Mouse (Mus musculus): ENCODE results near the gene Sp100. TPM values are rescaled to one million over a fixed set of nuclear protein-coding genes. Genes with fewer than 3 reads are reported as not detected.

Sp100 gene
- polyA plus RNA-seq, 1 experiment from 2014 or later, result 0.17 TPM

DNA sequence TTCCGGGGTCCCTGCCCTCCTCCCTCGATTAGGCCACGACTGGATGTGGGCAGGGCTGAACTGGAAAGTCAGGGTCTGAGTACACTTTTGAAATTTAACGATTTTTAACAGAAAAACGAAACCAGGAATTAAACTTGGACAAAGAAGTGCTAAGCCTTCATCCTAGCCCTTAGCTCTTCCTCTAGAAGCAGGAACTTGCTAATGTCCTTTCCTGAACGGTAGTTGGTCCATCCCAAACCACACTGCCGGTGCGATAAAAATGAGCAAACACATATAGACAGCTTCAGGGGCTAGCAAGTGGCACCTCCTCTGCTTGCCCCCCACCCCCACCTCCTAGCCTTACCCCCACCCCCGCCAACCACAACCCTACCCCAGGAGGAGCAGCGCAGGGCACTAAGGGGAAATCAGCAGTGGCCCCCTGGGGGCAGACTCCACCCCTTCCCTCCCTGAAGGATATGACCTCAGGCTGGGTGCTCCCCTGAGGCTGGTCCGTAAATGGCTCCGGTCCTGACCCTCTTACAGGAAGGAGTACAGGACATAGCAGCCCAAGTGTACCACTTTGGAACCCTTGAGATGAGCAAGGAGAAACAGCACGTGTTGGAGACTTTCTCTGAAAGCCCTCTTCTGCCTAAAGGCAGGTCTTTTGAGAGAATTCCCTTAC lies 85.8 kb downstream of the Sp100 start:
- Histone ChIP-seq H3K9ac (ENCODE audit: low read length) (no peak overlapping the region; the same call in 1 of the 2 replicates), H3K4me1 (ENCODE audit: control insufficient read depth, insufficient read depth, low read length) (no peaks in the 10 kb centered on the region), H3K27me3 (ENCODE audit: control insufficient read depth, insufficient read depth, low read length) (no peaks in the 10 kb centered on the region), H3K4me3 (ENCODE audit: low read depth, low read length) (no peak overlapping the region), H3K4me2 (ENCODE audit: low read depth, severe bottlenecking) (no peak overlapping the region), H3K27ac (replicated peaks; ENCODE audit: low read depth, low read length) (no peak overlapping the region), H3K36me3 (ENCODE audit: control insufficient read depth, insufficient read depth, low read length) (no peaks in the 10 kb centered on the region), H3K9me3 (ENCODE audit: control insufficient read depth, low read length) (no peaks in the 10 kb centered on the region)
- ATAC-seq (ENCODE audit: insufficient number of reproducible peaks, low FRiP score, low TSS enrichment, low read depth), result no peak
- 76% methylated on average over 13 of the region's 13 CpGs for WGBS
- DNase-seq (ENCODE audit: low spot score), result no peak

GRCm38 (mm10) chr1:85736355-85737184 lies 86.8 kb downstream of the Sp100 start:
- H3K9ac ChIP-seq (ENCODE audit: low read length), result peak overlapping the region; percentile 56; the same call in 1 of the 2 replicates
- H3K27me3 ChIP-seq (ENCODE audit: control insufficient read depth, insufficient read depth, low read length), result no peaks in the 10 kb centered on the region
- 39% methylated on average over 18 of the region's 18 CpGs for WGBS
- H3K4me2 ChIP-seq (ENCODE audit: low read depth, severe bottlenecking), result peak overlapping the region; percentile 33
- no peaks in the 10 kb centered on the region for H3K9me3 ChIP-seq (ENCODE audit: control insufficient read depth, low read length)
- no peaks in the 10 kb centered on the region for H3K36me3 ChIP-seq (ENCODE audit: control insufficient read depth, insufficient read depth, low read length)
- H3K4me1 ChIP-seq (ENCODE audit: control insufficient read depth, insufficient read depth, low read length), result no peaks in the 10 kb centered on the region
- H3K4me3 ChIP-seq (ENCODE audit: low read depth, low read length), result no peak overlapping the region
- no peak for ATAC-seq (ENCODE audit: insufficient number of reproducible peaks, low FRiP score, low TSS enrichment, low read depth)
- no peak overlapping the region for H3K27ac ChIP-seq (replicated peaks; ENCODE audit: low read depth, low read length)
- DNase-seq (ENCODE audit: low spot score), result peak; percentile 73

DNA sequence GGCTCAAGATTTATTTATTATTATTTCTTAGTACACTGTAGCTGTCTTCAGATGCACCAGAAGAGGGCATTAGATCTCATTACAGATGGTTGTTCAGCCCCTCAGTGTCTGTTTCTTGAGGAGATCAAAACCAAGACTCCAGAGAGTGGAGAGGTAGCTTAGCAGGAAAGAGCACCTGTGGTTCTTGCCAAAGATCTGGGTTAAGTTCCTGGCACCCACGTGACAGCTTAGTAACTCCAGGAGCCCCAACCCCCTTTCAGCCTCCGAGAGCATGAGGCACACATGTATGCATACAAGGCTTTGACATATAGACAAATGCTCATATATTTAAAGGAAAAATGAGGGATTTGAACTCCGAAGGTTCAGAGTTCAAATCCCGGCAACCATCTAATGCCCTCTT lies 89.2 kb downstream of the Sp100 start:
- Histone ChIP-seq H3K9ac (ENCODE audit: low read length) (no peak overlapping the region), H3K27me3 (ENCODE audit: control insufficient read depth, insufficient read depth, low read length) (no peaks in the 10 kb centered on the region), H3K4me2 (ENCODE audit: low read depth, severe bottlenecking) (no peak overlapping the region), H3K4me1 (ENCODE audit: control insufficient read depth, insufficient read depth, low read length) (no peaks in the 10 kb centered on the region), H3K9me3 (ENCODE audit: control insufficient read depth, low read length) (no peaks in the 10 kb centered on the region), H3K4me3 (ENCODE audit: low read depth, low read length) (no peak overlapping the region), H3K27ac (replicated peaks; ENCODE audit: low read depth, low read length) (no peak overlapping the region), H3K36me3 (ENCODE audit: control insufficient read depth, insufficient read depth, low read length) (no peaks in the 10 kb centered on the region)
- ATAC-seq (ENCODE audit: insufficient number of reproducible peaks, low FRiP score, low TSS enrichment, low read depth), result no peak
- no peak for DNase-seq (ENCODE audit: low spot score)
- WGBS, result 93% methylated on average over 4 of the region's 4 CpGs

DNA sequence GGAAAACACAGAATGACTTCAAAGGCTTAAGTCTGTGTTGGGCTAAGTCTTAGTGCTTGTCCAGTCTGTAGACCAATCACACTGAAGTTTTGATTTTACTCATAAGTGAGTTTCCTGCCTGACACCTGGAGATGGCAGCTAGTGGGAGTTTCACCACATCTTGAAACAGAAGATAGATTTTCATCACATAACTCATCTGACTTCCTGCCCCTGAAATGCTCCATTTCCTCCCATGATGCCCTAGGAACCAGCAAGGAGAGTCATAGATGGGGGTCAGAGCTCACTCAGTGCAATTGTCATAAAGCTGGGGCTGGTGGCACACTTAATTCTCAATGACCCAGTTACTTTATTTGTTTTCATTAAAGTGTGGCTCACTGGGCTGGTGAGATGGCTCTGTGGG lies 90.0 kb downstream of the Sp100 start:
- no peaks in the 10 kb centered on the region for H3K27me3 ChIP-seq (ENCODE audit: control insufficient read depth, insufficient read depth, low read length)
- ATAC-seq (ENCODE audit: insufficient number of reproducible peaks, low FRiP score, low TSS enrichment, low read depth), result no peak

DNA sequence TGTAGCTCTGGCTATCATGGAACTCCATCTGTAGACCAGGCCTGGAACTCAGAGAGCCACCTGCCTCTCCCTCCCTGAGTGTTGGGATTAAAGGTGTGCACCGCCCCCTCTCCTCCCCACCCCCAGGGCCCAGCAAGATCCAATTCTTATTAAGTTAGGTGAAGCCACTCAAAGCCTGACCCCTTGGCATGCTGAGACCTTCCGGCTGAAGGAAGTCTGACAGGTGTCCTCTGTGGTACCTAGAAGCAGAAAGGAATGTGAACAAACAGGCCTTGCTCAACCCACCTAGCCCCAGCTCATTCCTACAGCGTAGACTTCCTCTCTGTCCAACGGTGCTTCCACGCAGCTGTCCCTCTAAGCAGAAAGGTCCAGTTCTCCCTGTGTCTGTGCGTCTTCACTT lies 91.1 kb downstream of the Sp100 start:
- Histone ChIP-seq H3K4me1 (ENCODE audit: control insufficient read depth, insufficient read depth, low read length) (no peaks in the 10 kb centered on the region), H3K36me3 (ENCODE audit: control insufficient read depth, insufficient read depth, low read length) (no peaks in the 10 kb centered on the region), H3K4me3 (ENCODE audit: low read depth, low read length) (no peak overlapping the region), H3K9me3 (ENCODE audit: control insufficient read depth, low read length) (no peaks in the 10 kb centered on the region), H3K27ac (replicated peaks; ENCODE audit: low read depth, low read length) (no peak overlapping the region), H3K9ac (ENCODE audit: low read length) (no peak overlapping the region), H3K27me3 (ENCODE audit: control insufficient read depth, insufficient read depth, low read length) (no peaks in the 10 kb centered on the region), H3K4me2 (ENCODE audit: low read depth, severe bottlenecking) (no peak overlapping the region)
- DNase-seq (ENCODE audit: low spot score) (no peak), ATAC-seq (ENCODE audit: insufficient number of reproducible peaks, low FRiP score, low TSS enrichment, low read depth) (no peak)
- WGBS, result 83% methylated on average over 6 of the region's 6 CpGs

More for the DNA sequence above, 90.0 kb downstream of the Sp100 start:
- H3K4me3 ChIP-seq (ENCODE audit: low read depth, low read length), result no peak overlapping the region
- DNase-seq (ENCODE audit: low spot score), result no peak
- H3K27ac ChIP-seq (replicated peaks; ENCODE audit: low read depth, low read length), result no peak overlapping the region
- no peak overlapping the region for H3K9ac ChIP-seq (ENCODE audit: low read length)
- H3K4me1 ChIP-seq (ENCODE audit: control insufficient read depth, insufficient read depth, low read length), result no peaks in the 10 kb centered on the region
- H3K9me3 ChIP-seq (ENCODE audit: control insufficient read depth, low read length), result no peaks in the 10 kb centered on the region
- H3K4me2 ChIP-seq (ENCODE audit: low read depth, severe bottlenecking), result no peak overlapping the region
- no peaks in the 10 kb centered on the region for H3K36me3 ChIP-seq (ENCODE audit: control insufficient read depth, insufficient read depth, low read length)

DNA sequence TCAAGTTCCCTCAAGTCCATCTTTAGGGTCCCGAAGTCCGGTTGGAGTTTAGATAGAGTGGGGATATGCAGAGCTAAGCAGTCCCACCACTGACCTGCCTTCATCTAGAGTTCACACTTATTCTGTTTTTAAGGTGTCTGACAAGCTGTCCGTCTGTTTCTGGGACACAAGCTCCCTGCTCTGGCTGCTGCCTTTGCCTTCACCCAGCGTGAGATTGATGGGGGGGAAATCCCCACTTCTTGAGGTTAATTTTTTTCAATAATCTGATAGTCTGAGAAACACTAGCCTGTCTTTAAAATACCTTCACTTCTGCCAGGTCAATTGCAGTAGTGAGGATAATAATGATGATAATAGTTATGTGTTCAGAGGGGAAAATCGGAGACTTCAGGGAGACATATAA lies 92.5 kb downstream of the Sp100 start:
- Histone ChIP-seq H3K4me1 (ENCODE audit: control insufficient read depth, insufficient read depth, low read length) (no peaks in the 10 kb centered on the region), H3K9me3 (ENCODE audit: control insufficient read depth, low read length) (no peaks in the 10 kb centered on the region), H3K27me3 (ENCODE audit: control insufficient read depth, insufficient read depth, low read length) (no peaks in the 10 kb centered on the region), H3K9ac (ENCODE audit: low read length) (no peak overlapping the region), H3K4me2 (ENCODE audit: low read depth, severe bottlenecking) (no peak overlapping the region), H3K27ac (replicated peaks; ENCODE audit: low read depth, low read length) (no peak overlapping the region), H3K36me3 (ENCODE audit: control insufficient read depth, insufficient read depth, low read length) (no peaks in the 10 kb centered on the region), H3K4me3 (ENCODE audit: low read depth, low read length) (no peak overlapping the region)
- 83% methylated on average over 5 of the region's 5 CpGs for WGBS
- no peak for ATAC-seq (ENCODE audit: insufficient number of reproducible peaks, low FRiP score, low TSS enrichment, low read depth)
- DNase-seq (ENCODE audit: low spot score), result no peak

- WGBS, result 30% methylated on average over 2 of the region's 2 CpGs
- no peaks in the 10 kb centered on the region for H3K9me3 ChIP-seq (ENCODE audit: control insufficient read depth, low read length)
- DNase-seq (ENCODE audit: low spot score), result no peak
- no peak overlapping the region for H3K27ac ChIP-seq (replicated peaks; ENCODE audit: low read depth, low read length)
- no peaks in the 10 kb centered on the region for H3K27me3 ChIP-seq (ENCODE audit: control insufficient read depth, insufficient read depth, low read length)
- no peak overlapping the region for H3K4me3 ChIP-seq (ENCODE audit: low read depth, low read length)
- ATAC-seq (ENCODE audit: insufficient number of reproducible peaks, low FRiP score, low TSS enrichment, low read depth), result no peak
- no peak overlapping the region for H3K9ac ChIP-seq (ENCODE audit: low read length)
- no peak overlapping the region for H3K4me2 ChIP-seq (ENCODE audit: low read depth, severe bottlenecking)
- H3K4me1 ChIP-seq (ENCODE audit: control insufficient read depth, insufficient read depth, low read length), result no peaks in the 10 kb centered on the region
- H3K36me3 ChIP-seq (ENCODE audit: control insufficient read depth, insufficient read depth, low read length), result no peaks in the 10 kb centered on the region
Observed at GRCm38 (mm10) chr1:85742916-85743505, 93.2 kb downstream of the Sp100 start.

- H3K36me3 ChIP-seq (ENCODE audit: control insufficient read depth, insufficient read depth, low read length), result no peaks in the 10 kb centered on the region
- no peak overlapping the region for H3K4me3 ChIP-seq (ENCODE audit: low read depth, low read length)
- 86% methylated on average over 3 of the region's 3 CpGs for WGBS
- no peak for DNase-seq (ENCODE audit: low spot score)
- H3K9me3 ChIP-seq (ENCODE audit: control insufficient read depth, low read length), result no peaks in the 10 kb centered on the region
- ATAC-seq (ENCODE audit: insufficient number of reproducible peaks, low FRiP score, low TSS enrichment, low read depth), result no peak
- no peaks in the 10 kb centered on the region for H3K4me1 ChIP-seq (ENCODE audit: control insufficient read depth, insufficient read depth, low read length)
- H3K27ac ChIP-seq (replicated peaks; ENCODE audit: low read depth, low read length), result no peak overlapping the region
- H3K4me2 ChIP-seq (ENCODE audit: low read depth, severe bottlenecking), result no peak overlapping the region
- no peak overlapping the region for H3K9ac ChIP-seq (ENCODE audit: low read length)
- H3K27me3 ChIP-seq (ENCODE audit: control insufficient read depth, insufficient read depth, low read length), result no peaks in the 10 kb centered on the region
Observed at GRCm38 (mm10) chr1:85744539-85744938, 94.8 kb downstream of the Sp100 start.

Data from limb, embryonic 11.5 days (tissue).